Mouse (Mus musculus) neural tube, embryonic 15.5 days (tissue): ENCODE measurements around the gene Olfr360. TPM values are rescaled to one million over a fixed set of nuclear protein-coding genes. Genes with fewer than 3 reads are reported as not detected.
"Not testable (repeated sequence)": the region's sequence is repeated elsewhere in the genome, so short reads cannot be mapped to it uniquely, and the experiment has no call there.

Experiments used
- ATAC-seq: fragments of 200-750 bp; cut with Nextera tagmentation; 2 replicates; pipeline ENCODE4 v1.8.0; 2017; ENCODE audit warnings: mild to moderate bottlenecking, moderate TSS enrichment, moderate library complexity; ENCODE audit not compliant: low FRiP score
- H3K27ac ChIP-seq: fragments of 300-500 bp; sonication (generic); replicated peaks from 2 replicates; pipeline ENCODE4 v1.5.1; 2015; ENCODE audit warnings: mild to moderate bottlenecking, inconsistent platforms
- H3K27me3 ChIP-seq: fragments of 300-500 bp; sonication (generic); replicated peaks from 2 replicates; pipeline ENCODE4 v1.6.1; 2015; ENCODE audit warnings: inconsistent platforms
- H3K36me3 ChIP-seq: fragments of 300-500 bp; sonication (generic); 2 replicates; pipeline ENCODE4 v1.6.1; 2015; ENCODE audit warnings: inconsistent platforms
- H3K4me1 ChIP-seq: fragments of 300-500 bp; sonication (generic); 2 replicates; pipeline ENCODE4 v1.6.1; 2015; ENCODE audit warnings: inconsistent platforms
- H3K4me2 ChIP-seq: fragments of 300-500 bp; sonication (generic); 2 replicates; pipeline ENCODE4 v1.6.1; 2015; ENCODE audit warnings: inconsistent platforms, mild to moderate bottlenecking, moderate library complexity
- H3K4me3 ChIP-seq: fragments of 300-500 bp; sonication (generic); replicated peaks from 2 replicates; pipeline ENCODE4 v1.5.1; 2015; ENCODE audit warnings: mild to moderate bottlenecking, inconsistent platforms
- H3K9ac ChIP-seq: fragments of 300-500 bp; sonication (generic); replicated peaks from 2 replicates; pipeline ENCODE4 v1.6.1; 2015; ENCODE audit warnings: mild to moderate bottlenecking, inconsistent platforms
- H3K9me3 ChIP-seq: fragments of 300-500 bp; sonication (generic); replicated peaks from 2 replicates; pipeline ENCODE4 v1.6.1; 2016; ENCODE audit warnings: inconsistent platforms
- WGBS: fragments of 180-500 bp; shearing (Covaris S2); methylation state at CpG from one replicate; pipeline ENCODE4 v1.1.7; 2015; ENCODE audit warnings: mixed read lengths; 5-methylcytosine and 5-hydroxymethylcytosine counted together
- polyA plus RNA-seq: library from polyadenylated mRNA; unstranded; fragments of >200 nt; fragmentation: Nextera tagmentation; extraction: Ambion mirVana; gene quantifications from 2 replicates; pipeline ENCODE4 v1.2.1, GENCODE M21; 2015

Gene Olfr360
- not detected in 2 replicates for polyA plus RNA-seq

- H3K4me1 ChIP-seq: no peaks in the 10 kb centered on the region
- no peaks in the 10 kb centered on the region for H3K27me3 ChIP-seq
- no peak within 1 kb of the TSS for H3K4me2 ChIP-seq
- H3K36me3 ChIP-seq: no peaks in the 10 kb centered on the region
- no peak within 1 kb of the TSS for H3K4me3 ChIP-seq
- no peak for ATAC-seq
- no peak within 1 kb of the TSS for H3K9ac ChIP-seq
- H3K27ac ChIP-seq: no peak within 1 kb of the TSS
- H3K9me3 ChIP-seq: no peaks in the 10 kb centered on the region
These were observed at the start of gene Olfr360 for GRCm38 (mm10) chr2:37065446-37065845. Gene Olfr360 (plus strand): TSS chr2:37065746.

GRCm38 (mm10) chr2:37089190-37089589, 23.6 kb downstream of the Olfr360 start, which contains the start of gene Olfr361:
Gene Olfr361 (minus strand): TSS chr2:37089290.
- H3K4me1 ChIP-seq, H3K36me3 ChIP-seq, H3K27me3 ChIP-seq, H3K4me2 ChIP-seq, H3K9me3 ChIP-seq, ATAC-seq, H3K9ac ChIP-seq, H3K4me3 ChIP-seq, H3K27ac ChIP-seq: not testable (repeated sequence)
- WGBS: 83% methylated on average over 1 of the region's 1 CpGs

- no peak within 1 kb of the TSS for H3K4me3 ChIP-seq
- peaks cover 8% of the 10 kb centered on the region; the same call in 1 of the 2 replicates for H3K9me3 ChIP-seq
- no peak for ATAC-seq
- no peaks in the 10 kb centered on the region for H3K27me3 ChIP-seq
- H3K36me3 ChIP-seq: no peaks in the 10 kb centered on the region
- H3K27ac ChIP-seq: no peak within 1 kb of the TSS
- WGBS: 90% methylated on average over 1 of the region's 1 CpGs
- no peak within 1 kb of the TSS for H3K9ac ChIP-seq
- H3K4me2 ChIP-seq: no peak within 1 kb of the TSS
- no peaks in the 10 kb centered on the region for H3K4me1 ChIP-seq
These were observed 52.3 kb downstream of the Olfr360 start, which contains the start of gene Olfr362 for GRCm38 (mm10) chr2:37117810-37118209. Gene Olfr362 (minus strand): TSS chr2:37117910.

Other genes starting within 250 kb of the Olfr360 start
- not detected in 2 replicates for gene Olfr3, start 248.7 kb upstream of the Olfr360 start, polyA plus RNA-seq
- gene Olfr350, start 219.4 kb upstream of the Olfr360 start, polyA plus RNA-seq: not detected in 2 replicates
- not detected in 2 replicates for gene Olfr351, start 203.1 kb upstream of the Olfr360 start, polyA plus RNA-seq
- gene Olfr352, start 197.3 kb upstream of the Olfr360 start, polyA plus RNA-seq: not detected in 2 replicates
- not detected in 2 replicates for gene Olfr353, start 172.8 kb upstream of the Olfr360 start, polyA plus RNA-seq
- gene Olfr354, start 160.1 kb upstream of the Olfr360 start, polyA plus RNA-seq: not detected in 2 replicates
- not detected in 2 replicates for gene Olfr355, start 136.8 kb upstream of the Olfr360 start, polyA plus RNA-seq
- gene Olfr356, start 128.6 kb upstream of the Olfr360 start, polyA plus RNA-seq: not detected in 2 replicates
- not detected in 2 replicates for gene Olfr357, start 71.9 kb upstream of the Olfr360 start, polyA plus RNA-seq
- gene Olfr358, start 56.4 kb upstream of the Olfr360 start, polyA plus RNA-seq: not detected in 2 replicates
- gene Olfr361, start 23.5 kb downstream of the Olfr360 start, polyA plus RNA-seq: not detected in 2 replicates
- gene Olfr362, start 52.2 kb downstream of the Olfr360 start, polyA plus RNA-seq: not detected in 2 replicates
- not detected in 2 replicates for gene Olfr364-ps1, start 73.6 kb downstream of the Olfr360 start, polyA plus RNA-seq
- not detected in 2 replicates for gene Olfr365, start 122.5 kb downstream of the Olfr360 start, polyA plus RNA-seq
- not detected in 2 replicates for gene Olfr366, start 145.8 kb downstream of the Olfr360 start, polyA plus RNA-seq